Mouse (Mus musculus): ENCODE measurements at regions not wholly inside any gene's neighbourhood (a gene's known extent, or its start where the extent isn't known, plus 50 kb on each side); places are given as distances from the start of the nearest gene placed in this dataset.
"Not testable (repeated sequence)": the region's sequence is repeated elsewhere in the genome, so short reads cannot be mapped to it uniquely, and the experiment has no call there.

GRCm38 (mm10) chr6:66397411-66397810, 137.8 kb upstream of the Mad2l1 start:
- no peak for DNase-seq (ENCODE audit: low read depth)

- no peak for DNase-seq (ENCODE audit: low read depth)
These were observed 136.5 kb upstream of the Mad2l1 start for GRCm38 (mm10) chr6:66398674-66399073.

GRCm38 (mm10) chr6:66399091-66399755, 136.0 kb upstream of the Mad2l1 start:
- no peak for DNase-seq (ENCODE audit: low read depth)

GRCm38 (mm10) chr6:66401468-66401867, 133.7 kb upstream of the Mad2l1 start:
- DNase-seq (ENCODE audit: low read depth) = no peak

- DNase-seq (ENCODE audit: low read depth) = no peak
These were observed 133.2 kb upstream of the Mad2l1 start for GRCm38 (mm10) chr6:66401868-66402440.

GRCm38 (mm10) chr6:66414822-66415221, 120.4 kb upstream of the Mad2l1 start:
- DNase-seq (ENCODE audit: low read depth) = no peak

GRCm38 (mm10) chr6:66419452-66420041, 115.6 kb upstream of the Mad2l1 start:
- no peak for DNase-seq (ENCODE audit: low read depth)

- DNase-seq (ENCODE audit: low read depth) = no peak
These were observed 106.8 kb upstream of the Mad2l1 start for GRCm38 (mm10) chr6:66428370-66428769.

- DNase-seq (ENCODE audit: low read depth) = not testable (repeated sequence)
These were observed 84.8 kb upstream of the Mad2l1 start for GRCm38 (mm10) chr6:66450408-66450807.

GRCm38 (mm10) chr6:66458172-66458571, 77.0 kb upstream of the Mad2l1 start:
- DNase-seq (ENCODE audit: low read depth) = no peak

- DNase-seq (ENCODE audit: low read depth) = no peak
These were observed 70.7 kb upstream of the Mad2l1 start for GRCm38 (mm10) chr6:66464540-66464939.

GRCm38 (mm10) chr6:66465137-66465853, 69.9 kb upstream of the Mad2l1 start:
- no peak for DNase-seq (ENCODE audit: low read depth)

- no peak for DNase-seq (ENCODE audit: low read depth)
These were observed 68.4 kb upstream of the Mad2l1 start for GRCm38 (mm10) chr6:66466757-66467156.

- no peak for DNase-seq (ENCODE audit: low read depth)
These were observed 64.5 kb upstream of the Mad2l1 start for GRCm38 (mm10) chr6:66470627-66471249.

- DNase-seq (ENCODE audit: low read depth) = no peak
These were observed 63.4 kb upstream of the Mad2l1 start for GRCm38 (mm10) chr6:66471786-66472185.

GRCm38 (mm10) chr6:66472697-66473096, 62.5 kb upstream of the Mad2l1 start:
- DNase-seq (ENCODE audit: low read depth) = no peak

- no peak for DNase-seq (ENCODE audit: low read depth)
These were observed 57.6 kb upstream of the Mad2l1 start for GRCm38 (mm10) chr6:66477575-66477974.

- peak; percentile 33 for DNase-seq (ENCODE audit: low read depth)
These were observed 56.7 kb upstream of the Mad2l1 start for GRCm38 (mm10) chr6:66478326-66478964.

GRCm38 (mm10) chr6:66479576-66479975, 55.6 kb upstream of the Mad2l1 start:
- no peak for DNase-seq (ENCODE audit: low read depth)

- DNase-seq (ENCODE audit: low read depth) = no peak
These were observed 55.0 kb upstream of the Mad2l1 start for GRCm38 (mm10) chr6:66480207-66480606.

GRCm38 (mm10) chr6:66482797-66483196, 52.4 kb upstream of the Mad2l1 start:
- no peak for DNase-seq (ENCODE audit: low read depth)
